12 mouse cellular contexts compared by ENCODE assay signal in genomic region chr10:93620438-93621179, GRCm38 (mm10). TPM values are rescaled to one million over a fixed set of nuclear protein-coding genes. Genes with fewer than 3 reads are reported as not detected.
DNase-seq lines count a peak whose midpoint lies in the region; ATAC-seq and TF ChIP-seq lines count a peak whose summit lies in the region.
"Had no signal": no experiment of that assay in that cellular context is flagged by ENCODE, and none has a peak within 500 bp of the region (broad histone marks: within the 10 kb centered on the region; RNA-seq: fewer than 3 reads in every experiment).

No protein-coding gene starts in this region.

- no peak for TF ChIP-seq EP300 in stomach, postnatal 0 days (optimal IDR thresholded peaks at IDR 0.05)

- no peak for TF ChIP-seq CTCF in stomach, postnatal 0 days (IDR thresholded peaks at IDR 0.05; ENCODE audit: low read depth)

- peak; percentile 13 for DNase-seq in heart, adult 8-10 months (ENCODE audit: low spot score)
- DNase-seq in heart, postnatal 14 days: no peak
- DNase-seq in lung, postnatal 36 days: peak; percentile 15
- no peak for DNase-seq in lung, postnatal 25 days (ENCODE audit: low spot score)
- DNase-seq in Muller cell, postnatal 12 days (ENCODE audit: inconsistent ontology term): peak; percentile 91
- peak; percentile 48 for DNase-seq in stomach, postnatal 0 days (ENCODE audit: low spot score)
- no peak for DNase-seq in layer of hippocampus, adult 9-11 months
- DNase-seq: cerebellum, postnatal 36 days; kidney, postnatal 14 days; midbrain, embryonic 14.5 days; thymus, postnatal 4 days had no signal

- no peaks in the 10 kb centered on the region for H3K36me3 ChIP-seq in stomach, postnatal 0 days (ENCODE audit: control insufficient read depth, insufficient read depth, low read length)
- H3K36me3 ChIP-seq: neural tube, embryonic 12.5 days had no signal

- peak; percentile 90 for ATAC-seq in stomach, postnatal 0 days (ENCODE audit: low FRiP score, low TSS enrichment)

- no peak overlapping the region for H3K4me3 ChIP-seq in stomach, postnatal 0 days (ENCODE audit: low read depth, low read length)
- H3K4me3 ChIP-seq: neural tube, embryonic 12.5 days had no signal

- H3K9me3 ChIP-seq in stomach, postnatal 0 days (ENCODE audit: control insufficient read depth, low read length): no peaks in the 10 kb centered on the region
- H3K9me3 ChIP-seq: neural tube, embryonic 12.5 days had no signal

- H3K27ac ChIP-seq in stomach, postnatal 0 days (replicated peaks): no peak overlapping the region
- H3K27ac ChIP-seq: neural tube, embryonic 12.5 days had no signal

- 50% methylated on average over 7 of the region's 7 CpGs for WGBS in stomach, postnatal 0 days

- H3K27me3 ChIP-seq in stomach, postnatal 0 days (ENCODE audit: control insufficient read depth, insufficient read depth, low read length): no peaks in the 10 kb centered on the region
- H3K27me3 ChIP-seq: neural tube, embryonic 12.5 days had no signal

- no peak overlapping the region for H3K9ac ChIP-seq in stomach, postnatal 0 days (ENCODE audit: low read length)
- H3K9ac ChIP-seq: neural tube, embryonic 12.5 days had no signal

- H3K4me1 ChIP-seq in stomach, postnatal 0 days (replicated peaks; ENCODE audit: control insufficient read depth, insufficient read depth): no peaks in the 10 kb centered on the region
- H3K4me1 ChIP-seq: neural tube, embryonic 12.5 days had no signal

- H3K4me2 ChIP-seq in stomach, postnatal 0 days (replicated peaks; ENCODE audit: low read depth): no peak overlapping the region
- H3K4me2 ChIP-seq: neural tube, embryonic 12.5 days had no signal

- intact Hi-C loops in heart, postnatal 14 days (cut with DNase I): no loop called here

RNA-seq across cellular contexts. Expression of gene Ntn4, which starts 19.9 kb away (rescaled TPM):
- total RNA-seq in heart, adult 8-10 months (2022): 10 to 100 TPM; 11.0 to 15.5 (median 11.9) TPM
- total RNA-seq in heart, postnatal 14 days (2021): 10 to 100 TPM; 18.0 to 18.4 TPM
- polyA plus RNA-seq in stomach, postnatal 0 days (2015; fragmentation: Nextera tagmentation; extraction: Ambion mirVana): 0.76 and 0.81 TPM in 2 replicates

RNA-seq across cellular contexts. Expression of gene Snrpf, which starts 31.1 kb away (rescaled TPM):
- 10 to 100 TPM in 2 of 4 experiments, 1 to 10 TPM in 2; 7.5 to 12.3 (median 10.9) TPM for total RNA-seq in heart, adult 8-10 months (2022)
- total RNA-seq in heart, postnatal 14 days (2021): 10 to 100 TPM in 1 of 2 experiments, 1 to 10 TPM in 1; 9.5 to 10.1 TPM
- 67.4 and 74.5 TPM in 2 replicates for polyA plus RNA-seq in stomach, postnatal 0 days (2015; fragmentation: Nextera tagmentation; extraction: Ambion mirVana)

Comparison
In these comparisons a context has a peak if more than half of its experiments do, and no peak if none do; other contexts are left out.
1. DNase-seq: peak in heart, adult 8-10 months (single experiment), lung, postnatal 36 days (single experiment), Muller cell, postnatal 12 days (single experiment) and stomach, postnatal 0 days (single experiment); none in heart, postnatal 14 days (0 of 2), lung, postnatal 25 days (single experiment) and layer of hippocampus, adult 9-11 months (single experiment).